Mouse (Mus musculus) macrophage (primary cell): Measurements from ENCODE around the gene Hc. TPM values are rescaled to one million over a fixed set of nuclear protein-coding genes. Genes with fewer than 3 reads are reported as not detected.
A peak's percentile ranks its signal among the peaks of the same experiment; 100 is the strongest.

Experiments used
- H3K27ac ChIP-seq: fragments of 350-480 bp; formaldehyde crosslinking; 2 replicates; pipeline ENCODE4 v1.9.0; 2021
- H3K36me3 ChIP-seq: fragments of 350-480 bp; formaldehyde crosslinking; 2 replicates; pipeline ENCODE4 v1.9.0; 2021; ENCODE audit errors: inconsistent target
- H3K4me3 ChIP-seq: fragments of 350-480 bp; formaldehyde crosslinking; 2 replicates; pipeline ENCODE4 v1.9.0; 2021; ENCODE audit errors: inconsistent target
- H3K79me2 ChIP-seq: fragments of 350-480 bp; formaldehyde crosslinking; 2 replicates; pipeline ENCODE4 v1.9.0; 2021; ENCODE audit errors: inconsistent target
- WGBS: methylation state at CpG from one replicate; pipeline ENCODE4 v1.1.7; 2026; ENCODE audit warnings: inconsistent platforms; ENCODE audit not compliant: missing documents; 5-methylcytosine and 5-hydroxymethylcytosine counted together
- polyA plus RNA-seq: library from polyadenylated mRNA; stranded (reverse); fragments of 250-400 nt; gene quantifications from 3 replicates; pipeline ENCODE4 v1.2.4, GENCODE M21; 2018; ENCODE audit warnings: inconsistent platforms

Hc gene
- polyA plus RNA-seq, 1 experiment from 2014 or later: not detected

- H3K79me2 ChIP-seq: no peaks in the 10 kb centered on the region
- no peaks in the 10 kb centered on the region for H3K36me3 ChIP-seq
- no peak overlapping the region for H3K4me3 ChIP-seq
- whole genome bisulfite sequencing: 21% methylated on average over 8 of the region's 8 CpGs
- peak overlapping the region; percentile 81 for H3K27ac ChIP-seq
These were observed 84.1 kb downstream of the Hc start for GRCm38 (mm10) chr2:34976945-34977658.

- Histone ChIP-seq H3K4me3 (no peak overlapping the region), H3K27ac (peak overlapping the region; percentile 81), H3K36me3 (no peaks in the 10 kb centered on the region), H3K79me2 (no peaks in the 10 kb centered on the region)
- WGBS: 23% methylated on average over 6 of the region's 6 CpGs
These were observed 84.8 kb downstream of the Hc start for GRCm38 (mm10) chr2:34976447-34976846.

GRCm38 (mm10) chr2:34973087-34973486 is 88.2 kb downstream of the Hc start:
- Histone ChIP-seq H3K4me3 (no peak overlapping the region), H3K27ac (no peak overlapping the region), H3K79me2 (no peaks in the 10 kb centered on the region), H3K36me3 (no peaks in the 10 kb centered on the region)
- 88% methylated on average over 8 of the region's 8 CpGs for WGBS

GRCm38 (mm10) chr2:34971080-34971888 is 90.0 kb downstream of the Hc start:
- H3K27ac ChIP-seq: no peak overlapping the region
- no peak overlapping the region for H3K4me3 ChIP-seq
- WGBS: 93% methylated on average over 11 of the region's 11 CpGs
- no peaks in the 10 kb centered on the region for H3K36me3 ChIP-seq
- H3K79me2 ChIP-seq: no peaks in the 10 kb centered on the region

- Histone ChIP-seq H3K79me2 (no peaks in the 10 kb centered on the region), H3K27ac (no peak overlapping the region), H3K4me3 (no peak overlapping the region), H3K36me3 (no peaks in the 10 kb centered on the region)
- WGBS: 49% methylated on average over 7 of the region's 9 CpGs
These were observed 91.0 kb downstream of the Hc start for GRCm38 (mm10) chr2:34970092-34970750.

GRCm38 (mm10) chr2:34969166-34969565 is 92.1 kb downstream of the Hc start:
- Histone ChIP-seq H3K36me3 (no peaks in the 10 kb centered on the region), H3K4me3 (no peak overlapping the region), H3K27ac (no peak overlapping the region), H3K79me2 (no peaks in the 10 kb centered on the region; the same call in 1 of the 2 replicates)
- WGBS: 87% methylated on average over 7 of the region's 7 CpGs

- WGBS: 87% methylated on average over 8 of the region's 8 CpGs
- Histone ChIP-seq H3K4me3 (no peak overlapping the region), H3K27ac (no peak overlapping the region), H3K79me2 (no peaks in the 10 kb centered on the region; the same call in 1 of the 2 replicates), H3K36me3 (no peaks in the 10 kb centered on the region)
These were observed 94.8 kb downstream of the Hc start for GRCm38 (mm10) chr2:34966243-34966934.

- Histone ChIP-seq H3K79me2 (no peaks in the 10 kb centered on the region; the same call in 1 of the 2 replicates), H3K27ac (0 out of 2 replicates have a peak overlapping the region, but pooled peaks have one; percentile 2), H3K4me3 (no peak overlapping the region; the same call in 1 of the 2 replicates), H3K36me3 (no peaks in the 10 kb centered on the region)
- 71% methylated on average over 8 of the region's 8 CpGs for WGBS
These were observed 95.4 kb downstream of the Hc start for GRCm38 (mm10) chr2:34965806-34966205.

- 0 out of 2 replicates have a peak overlapping the region, but pooled peaks have one; percentile 2 for H3K27ac ChIP-seq
- no peak overlapping the region; the same call in 1 of the 2 replicates for H3K4me3 ChIP-seq
- WGBS: 22% methylated on average over 9 of the region's 9 CpGs
- no peaks in the 10 kb centered on the region for H3K36me3 ChIP-seq
- H3K79me2 ChIP-seq: no peaks in the 10 kb centered on the region; the same call in 1 of the 2 replicates
These were observed 95.9 kb downstream of the Hc start for GRCm38 (mm10) chr2:34965293-34965692.

- Histone ChIP-seq H3K27ac (no peak overlapping the region), H3K36me3 (no peaks in the 10 kb centered on the region), H3K4me3 (no peak overlapping the region), H3K79me2 (no peaks in the 10 kb centered on the region; the same call in 1 of the 2 replicates)
- WGBS: 91% methylated on average over 9 of the region's 9 CpGs
These were observed 96.6 kb downstream of the Hc start for GRCm38 (mm10) chr2:34964651-34965050.

- Histone ChIP-seq H3K27ac (peak overlapping the region; percentile 83; the same call in 1 of the 2 replicates), H3K36me3 (no peaks in the 10 kb centered on the region), H3K4me3 (no peak overlapping the region)
These were observed 97.0 kb downstream of the Hc start for GRCm38 (mm10) chr2:34964230-34964629.

GRCm38 (mm10) chr2:34963371-34963956 is 97.8 kb downstream of the Hc start:
- H3K36me3 ChIP-seq: no peaks in the 10 kb centered on the region
- 11% methylated on average over 13 of the region's 13 CpGs for WGBS
- H3K27ac ChIP-seq: peak overlapping the region; percentile 83
- H3K79me2 ChIP-seq: no peaks in the 10 kb centered on the region; the same call in 1 of the 2 replicates
- peak overlapping the region; percentile 12; the same call in 1 of the 2 replicates for H3K4me3 ChIP-seq

More at GRCm38 (mm10) chr2:34964230-34964629, 97.0 kb downstream of the Hc start:
- 89% methylated on average over 6 of the region's 6 CpGs for WGBS
- H3K79me2 ChIP-seq: no peaks in the 10 kb centered on the region; the same call in 1 of the 2 replicates

GRCm38 (mm10) chr2:34962893-34963292 is 98.3 kb downstream of the Hc start:
- WGBS: 22% methylated on average over 9 of the region's 9 CpGs
- peak overlapping the region; percentile 12; the same call in 1 of the 2 replicates for H3K4me3 ChIP-seq
- no peaks in the 10 kb centered on the region; the same call in 1 of the 2 replicates for H3K79me2 ChIP-seq
- peak overlapping the region; percentile 83 for H3K27ac ChIP-seq
- H3K36me3 ChIP-seq: no peaks in the 10 kb centered on the region
